Mouse (Mus musculus): ENCODE measurements at regions not wholly inside any gene's neighbourhood (a gene's known extent, or its start where the extent isn't known, plus 50 kb on each side); places are given as distances from the start of the nearest gene placed in this dataset.

DNA sequence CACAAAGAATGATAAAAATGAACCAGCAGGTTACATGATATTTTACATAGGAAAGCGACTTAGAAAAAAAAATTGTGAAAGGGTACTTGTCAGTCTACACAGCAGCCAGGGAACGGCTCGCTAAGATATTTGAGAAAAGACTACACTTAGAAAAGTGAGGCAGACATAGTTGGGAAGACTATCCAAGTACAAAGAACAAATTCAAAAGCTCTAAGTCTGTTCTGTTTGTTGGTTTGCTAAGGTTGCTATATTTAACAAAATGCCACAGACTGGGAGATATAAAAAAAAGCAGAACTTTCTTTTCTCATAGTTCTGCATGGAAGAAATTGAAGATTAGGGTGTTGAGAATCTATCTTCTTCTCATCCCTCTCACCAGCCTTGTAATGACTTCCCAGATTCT, 583.5 kb downstream of the Utrn start:
- TF ChIP-seq POLR2A (IDR thresholded peaks at IDR 0.05; ENCODE audit: extremely low read depth, insufficient read depth, low read length) (no peak), CTCF (IDR thresholded peaks at IDR 0.05; ENCODE audit: low read depth, low read length) (no peak)
